Mouse (Mus musculus) embryo, embryonic 10.5 days (tissue): ENCODE results near the gene Pcsk6.
A peak's percentile ranks its signal among the peaks of the same experiment; 100 is the strongest.

Experiments used
- DNase-seq: peaks from one replicate; pipeline ENCODE4 v3.0.0-alpha.2; 2015; ENCODE audit warnings: low spot score

The Pcsk6 gene

DNA sequence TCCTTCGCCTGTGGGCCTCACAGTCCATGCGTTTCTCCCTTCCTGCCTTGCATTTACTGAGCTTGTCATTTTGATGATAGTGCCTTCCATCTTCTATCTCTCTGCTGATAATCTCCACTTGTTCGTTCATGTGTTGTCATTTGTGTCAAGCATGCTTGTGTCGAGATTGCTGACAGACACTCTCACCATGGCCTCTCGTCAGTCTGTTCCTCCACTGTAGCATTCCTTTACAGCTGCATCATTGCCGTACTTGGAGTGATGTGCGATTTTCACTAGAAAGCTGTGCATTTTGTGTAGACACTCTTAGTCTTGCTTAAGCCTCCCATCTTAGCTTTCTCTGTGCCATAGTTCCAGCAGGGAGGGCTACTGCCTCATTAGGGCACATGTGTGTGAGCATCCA, 79.5 kb downstream of the Pcsk6 start:
- DNase-seq, result no peak

DNA sequence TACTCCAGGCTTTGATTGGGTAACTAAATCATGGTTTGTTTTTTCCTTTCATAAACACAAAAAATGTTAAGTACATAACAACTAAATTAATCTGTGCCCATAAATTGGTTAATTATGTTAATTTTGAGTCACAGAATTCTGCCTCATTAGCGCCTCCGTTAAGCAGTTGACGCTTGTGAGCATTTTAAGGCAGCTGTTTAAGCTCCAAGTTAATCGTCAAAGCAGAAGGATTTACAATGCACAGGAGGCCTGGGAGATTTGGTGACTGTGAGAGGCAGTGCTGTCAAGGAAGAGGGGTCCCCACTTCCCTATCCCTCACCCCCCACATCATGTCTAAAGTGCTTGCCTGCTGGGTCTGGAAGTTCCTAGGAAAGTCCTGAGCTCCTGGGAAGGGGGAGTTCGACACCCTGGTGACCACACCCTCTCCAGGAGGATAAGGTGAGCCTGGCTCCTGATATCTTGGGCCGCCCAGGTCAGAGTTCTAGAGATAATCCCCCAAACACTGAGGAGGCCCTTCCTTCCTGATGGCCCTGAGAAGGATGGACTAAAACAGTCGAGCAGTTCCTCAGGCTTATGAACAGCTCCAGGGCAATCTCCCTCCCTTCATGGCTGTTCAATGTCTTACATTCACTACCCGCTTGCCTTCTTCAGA, 83.9 kb downstream of the Pcsk6 start:
- DNase-seq, result no peak

DNA sequence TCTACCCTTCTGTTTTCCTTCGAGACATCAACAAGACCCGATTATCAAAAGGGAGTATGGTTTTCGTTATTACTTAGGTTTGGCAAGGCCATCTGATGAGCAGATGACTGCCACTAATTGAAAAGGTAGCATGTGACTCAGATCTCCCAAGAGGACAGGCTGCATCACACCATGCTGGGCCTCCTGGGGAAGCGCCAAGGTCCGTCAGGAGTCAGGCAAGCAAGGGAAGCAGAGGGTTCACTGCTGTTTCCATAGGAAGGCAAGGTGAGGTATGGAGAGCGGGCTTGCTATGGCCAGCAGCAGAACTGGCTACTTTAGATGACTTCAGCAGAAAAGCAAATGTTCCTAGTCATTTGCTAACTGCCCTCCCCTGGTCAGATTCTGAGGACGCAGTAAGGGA, 84.9 kb downstream of the Pcsk6 start:
- DNase-seq, result no peak

DNA sequence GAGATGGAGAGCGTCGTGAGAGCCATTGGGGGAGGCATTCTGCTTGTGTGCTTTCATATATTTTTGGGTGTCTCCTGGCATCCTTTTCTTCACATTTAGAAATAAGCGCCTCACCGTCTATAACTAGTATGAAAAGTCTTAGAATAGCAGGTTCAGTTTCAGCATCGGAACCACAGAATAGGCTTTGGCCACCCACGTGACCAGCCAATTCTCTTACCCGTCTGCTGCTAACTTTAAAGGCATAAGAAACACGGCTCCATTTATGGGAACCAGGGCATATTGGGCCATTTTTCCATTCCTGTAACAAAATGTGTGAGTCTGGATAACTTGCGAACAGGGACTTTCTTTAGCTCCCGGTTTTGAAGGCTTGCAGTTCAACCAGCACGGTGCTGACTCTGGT, 87.4 kb downstream of the Pcsk6 start:
- DNase-seq, result no peak

DNA sequence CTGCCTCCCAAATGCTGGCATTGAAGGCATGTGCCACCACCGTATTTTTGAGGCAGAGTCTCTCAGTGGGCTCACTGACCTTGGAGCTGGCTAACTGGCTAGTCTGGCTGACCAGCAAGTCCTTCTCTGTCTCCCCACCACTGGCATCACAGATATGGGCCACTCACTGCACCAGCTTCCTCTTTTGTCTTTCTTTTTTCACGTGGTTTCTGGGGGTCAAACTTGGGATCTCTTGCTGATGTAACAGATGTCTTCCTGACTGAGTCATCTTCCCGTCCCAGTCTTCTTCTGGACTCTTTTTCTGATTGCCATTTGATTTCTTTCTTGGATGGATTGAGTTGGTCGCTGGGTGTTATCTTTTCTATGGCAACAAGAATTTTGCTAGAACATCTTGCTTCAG, 93.0 kb downstream of the Pcsk6 start:
- no peak for DNase-seq

DNA sequence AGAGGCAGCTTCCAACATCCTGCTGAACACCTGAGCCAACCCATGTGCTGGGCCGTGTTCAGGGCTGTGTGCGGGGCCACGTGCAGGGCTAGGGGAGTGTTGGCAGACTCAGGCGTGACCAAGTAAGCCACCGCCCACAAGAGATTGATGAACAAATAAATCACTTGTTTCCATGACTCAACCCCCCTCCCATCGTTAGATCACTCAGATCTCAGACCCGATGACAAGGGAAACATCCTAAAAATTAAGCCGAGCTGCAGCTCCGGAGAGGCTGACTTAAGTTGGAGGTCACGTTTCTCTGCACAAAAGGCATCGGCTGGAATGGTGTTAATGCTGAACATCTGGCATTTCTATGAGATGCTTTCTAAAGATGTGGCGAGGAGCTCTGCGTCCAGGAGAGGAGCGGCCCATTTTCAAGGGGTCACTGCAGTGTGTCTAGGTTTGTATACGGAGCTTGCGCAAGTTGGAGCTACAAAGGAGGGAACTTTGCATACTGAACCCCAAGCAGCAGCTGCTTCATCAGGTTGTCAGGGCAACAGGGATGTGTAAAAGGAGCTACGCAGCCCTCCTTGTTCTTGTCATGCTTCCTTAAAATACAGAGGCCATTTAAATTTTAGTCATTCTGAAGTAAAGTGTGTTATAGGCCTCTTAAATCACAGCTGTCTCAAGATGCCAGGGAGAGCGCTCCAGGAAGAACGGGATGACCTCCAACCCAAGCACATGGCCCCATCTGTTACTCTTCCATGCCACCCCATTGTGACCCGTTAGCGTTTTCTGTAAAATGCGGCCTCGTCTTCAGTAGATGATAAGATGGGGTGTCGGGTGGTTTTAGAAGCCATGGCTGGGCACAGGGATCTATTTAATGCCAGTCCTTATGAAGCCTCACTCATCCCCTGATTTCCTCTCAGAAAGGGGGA, 94.0 kb downstream of the Pcsk6 start:
- peak; percentile 81 for DNase-seq

DNA sequence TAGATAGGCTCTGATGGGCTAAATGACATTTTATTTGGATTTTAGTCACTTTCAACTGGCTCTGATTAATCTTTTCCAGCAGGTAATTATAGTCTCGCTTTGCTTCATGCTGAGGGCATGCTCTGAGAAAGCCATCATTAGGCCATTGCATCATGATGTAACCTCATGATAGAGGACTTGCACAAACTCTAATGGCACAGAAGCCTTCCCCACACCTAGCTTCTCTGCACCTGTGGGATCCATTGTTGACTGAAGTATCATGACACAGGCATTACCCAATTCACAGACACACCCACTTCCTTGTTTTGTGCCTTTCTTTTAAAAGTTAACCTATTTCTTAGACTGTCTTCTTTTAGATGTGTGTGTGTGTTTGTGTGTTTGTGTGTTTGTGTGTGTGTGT, 95.7 kb downstream of the Pcsk6 start:
- no peak for DNase-seq

DNA sequence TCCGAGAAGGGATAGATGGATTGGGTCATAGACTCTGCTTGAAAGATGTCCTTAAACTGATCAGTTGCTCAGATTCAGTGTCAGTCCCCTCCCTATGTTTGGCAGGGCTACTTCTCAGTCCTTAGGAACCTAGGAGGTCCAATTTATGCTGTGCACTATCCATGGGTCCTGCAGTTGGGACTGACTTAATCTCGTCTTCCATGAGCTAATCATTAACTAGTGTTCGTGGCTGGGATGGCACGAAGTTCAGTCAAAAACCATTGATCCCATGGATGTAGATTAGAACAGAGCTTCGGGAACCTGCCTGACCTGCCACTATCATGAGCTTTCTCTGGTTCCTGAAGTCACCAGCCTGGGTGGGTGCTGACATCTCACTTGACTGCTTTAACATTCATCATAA, 96.6 kb downstream of the Pcsk6 start:
- no peak for DNase-seq

DNA sequence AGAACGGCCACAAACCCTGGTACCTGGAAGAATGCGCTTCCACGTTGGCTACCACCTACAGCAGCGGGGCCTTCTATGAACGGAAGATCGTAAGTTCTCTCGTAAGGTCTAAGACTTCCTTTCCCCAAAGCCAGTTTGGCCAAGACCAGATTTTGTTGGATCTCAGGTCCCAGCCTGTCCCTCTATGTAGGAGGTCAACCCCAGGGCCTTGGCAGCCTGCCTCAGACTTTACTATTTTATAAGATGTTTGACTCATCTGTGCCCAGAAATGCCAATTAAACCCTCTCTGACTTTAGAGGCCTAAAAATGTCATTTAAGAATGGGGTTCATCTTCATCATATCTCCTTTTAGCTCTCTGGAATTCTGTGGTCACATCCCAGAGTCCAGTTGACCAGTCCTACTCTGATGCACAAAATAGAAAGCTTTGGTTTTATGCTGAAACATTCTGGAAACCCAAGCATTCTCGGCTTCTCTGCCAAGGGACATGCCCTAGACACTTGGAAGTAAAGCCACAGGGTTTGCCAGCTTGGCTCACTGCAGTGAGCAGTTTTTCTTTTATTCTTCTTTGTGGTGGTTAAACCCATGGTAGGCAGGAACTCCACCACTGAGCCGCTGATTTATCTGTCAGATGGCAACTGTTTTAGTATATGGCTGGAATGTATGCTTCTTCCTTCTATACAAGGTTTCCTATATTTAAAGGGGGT, 97.8 kb downstream of the Pcsk6 start:
- DNase-seq, result no peak

DNA sequence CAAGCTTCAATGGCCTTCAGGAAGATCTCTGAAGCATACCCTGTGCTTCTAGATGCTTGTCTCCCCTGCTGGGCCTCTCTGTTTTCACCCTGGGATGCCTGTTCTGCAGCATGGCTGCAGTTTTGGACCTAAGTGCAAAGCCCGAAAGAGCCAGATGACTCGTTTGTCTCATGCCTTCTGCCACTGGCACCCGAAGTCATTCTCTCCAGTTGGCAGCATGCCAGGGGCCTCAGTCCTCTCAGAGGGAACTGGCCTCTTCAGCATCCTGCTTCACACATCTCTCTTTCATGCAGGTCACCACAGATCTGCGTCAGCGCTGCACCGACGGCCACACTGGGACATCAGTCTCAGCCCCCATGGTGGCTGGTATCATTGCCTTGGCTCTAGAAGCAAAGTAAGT, 101.1 kb downstream of the Pcsk6 start:
- DNase-seq, result no peak

DNA sequence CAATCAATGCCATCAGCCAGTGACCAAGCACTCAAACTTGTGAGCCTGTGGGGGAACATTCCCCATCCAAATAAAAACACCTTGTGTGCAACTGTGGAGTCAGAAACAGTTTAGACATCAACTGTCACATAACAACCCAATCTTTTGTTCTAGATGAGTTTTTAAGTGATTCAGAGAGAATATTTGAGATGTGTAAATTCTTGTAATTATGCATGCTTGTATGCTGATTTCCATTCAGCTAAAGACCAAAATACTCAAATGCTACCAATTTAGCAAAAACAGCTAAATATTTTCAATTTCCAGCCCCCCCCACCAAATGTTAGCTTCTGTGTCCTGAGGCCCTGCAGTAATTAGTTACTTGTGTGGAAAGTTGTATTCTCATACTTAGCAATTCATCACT, 102.9 kb downstream of the Pcsk6 start:
- DNase-seq, result no peak

DNA sequence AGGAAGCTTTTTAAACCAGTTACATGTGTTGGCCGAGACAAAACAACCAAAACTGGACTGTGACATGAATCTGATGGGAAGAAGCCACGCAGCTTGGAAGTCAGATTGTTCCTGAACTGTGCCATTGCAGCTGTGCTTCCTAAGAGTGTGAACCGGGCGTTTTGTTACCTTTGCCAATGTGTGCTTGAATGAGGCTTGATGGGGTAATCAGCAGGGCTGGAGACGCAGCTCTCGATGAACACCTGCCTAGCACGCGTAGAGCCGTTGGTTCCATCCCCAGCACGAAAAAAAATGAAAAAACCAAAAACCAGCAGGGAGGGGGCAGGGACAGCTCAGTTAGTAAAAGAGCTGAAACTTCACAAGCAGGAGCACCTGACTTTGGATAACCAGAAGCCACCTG, 109.8 kb downstream of the Pcsk6 start:
- DNase-seq, result no peak

DNA sequence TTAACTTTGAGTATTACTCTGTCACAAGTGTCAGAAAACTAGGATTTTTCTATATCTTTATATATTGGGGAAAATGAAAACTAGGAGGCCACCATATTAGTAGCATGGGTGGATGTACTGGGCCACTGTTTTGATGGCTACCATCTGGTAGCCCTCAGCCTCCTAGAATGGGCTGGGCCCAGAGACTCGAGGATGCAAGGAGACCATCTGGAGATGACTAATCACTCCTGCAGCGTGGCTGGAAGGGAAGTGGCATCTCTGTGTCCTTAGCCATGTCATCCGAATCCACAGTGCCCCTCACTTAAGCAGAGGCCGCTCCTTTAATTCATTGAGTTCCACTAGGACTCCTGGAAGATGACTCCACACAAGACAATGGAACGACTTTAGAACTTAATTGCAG, 115.8 kb downstream of the Pcsk6 start:
- no peak for DNase-seq

DNA sequence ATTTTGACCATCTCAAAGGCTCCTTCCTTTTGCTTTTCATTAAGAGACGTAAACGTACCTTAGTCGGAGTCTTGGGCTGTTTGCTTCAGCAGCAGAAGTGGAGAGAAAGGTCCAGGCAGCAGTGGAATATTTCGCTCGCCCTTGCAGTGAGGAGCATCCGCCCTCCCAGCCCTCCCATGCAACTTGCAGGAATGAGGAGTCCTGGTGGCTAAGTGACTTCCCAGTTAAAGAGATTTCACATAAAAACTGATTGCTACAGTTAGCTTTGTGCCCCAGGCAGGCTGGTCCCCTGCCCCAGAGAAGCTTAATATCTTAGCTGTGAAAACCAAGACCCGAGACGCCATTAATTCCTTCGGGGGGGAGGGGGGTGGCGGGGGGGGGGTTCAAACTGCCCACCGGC, 116.4 kb downstream of the Pcsk6 start:
- DNase-seq, result no peak

DNA sequence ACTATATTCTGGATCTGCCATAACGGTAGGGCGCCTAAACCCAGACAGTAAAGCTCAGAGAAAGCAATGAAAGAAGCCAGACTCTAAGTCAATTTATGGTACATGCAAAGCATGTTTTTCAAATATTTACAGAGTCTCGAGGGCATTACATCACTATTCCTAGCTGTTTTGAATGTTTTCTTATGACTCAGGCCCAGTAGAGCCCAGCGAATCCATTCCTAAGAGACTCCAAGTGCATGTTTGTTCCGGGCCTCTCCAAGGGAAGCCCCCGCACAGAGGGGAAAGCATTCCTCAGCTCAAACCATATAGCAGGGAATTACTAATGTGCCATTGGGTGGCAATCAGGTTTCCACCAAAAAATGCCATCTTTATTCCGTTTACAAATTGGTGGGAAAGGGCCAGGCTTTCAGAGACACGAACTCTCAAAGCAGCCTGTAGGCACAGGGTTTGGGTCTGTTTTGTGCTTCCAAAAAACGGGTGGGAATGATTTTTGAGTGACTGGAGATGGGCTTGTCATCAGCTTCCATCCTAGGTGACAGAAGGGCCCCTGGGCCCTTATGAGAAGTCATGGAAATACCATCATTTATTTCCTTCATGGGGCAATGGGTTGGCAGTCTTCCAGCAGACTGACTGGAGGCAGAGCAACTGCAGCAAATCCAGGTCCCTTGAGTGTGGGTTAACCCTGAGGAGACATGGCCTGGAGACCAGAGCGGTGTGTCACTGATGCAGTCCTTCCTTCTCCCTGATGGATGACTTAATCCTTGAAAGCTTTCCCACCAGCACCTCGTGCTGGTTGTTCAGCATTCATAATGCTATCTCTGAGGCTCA, 117.7 kb downstream of the Pcsk6 start:
- no peak for DNase-seq

DNA sequence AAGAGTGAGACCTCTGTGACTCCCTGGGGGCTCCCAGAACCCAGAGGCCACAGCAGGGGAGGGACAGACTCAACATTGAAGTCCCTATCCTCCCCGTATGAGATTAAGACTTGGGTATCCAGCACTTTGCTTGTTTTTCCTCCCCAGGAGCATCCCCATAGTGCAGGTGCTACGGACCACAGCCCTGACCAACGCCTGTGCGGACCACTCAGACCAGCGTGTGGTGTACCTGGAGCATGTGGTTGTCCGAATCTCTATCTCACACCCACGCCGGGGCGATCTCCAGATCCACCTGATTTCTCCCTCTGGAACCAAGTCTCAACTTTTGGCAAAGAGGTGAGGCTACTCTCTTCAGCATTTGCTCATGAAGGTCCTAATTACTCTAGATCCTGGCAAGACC, 118.5 kb downstream of the Pcsk6 start:
- no peak for DNase-seq

DNA sequence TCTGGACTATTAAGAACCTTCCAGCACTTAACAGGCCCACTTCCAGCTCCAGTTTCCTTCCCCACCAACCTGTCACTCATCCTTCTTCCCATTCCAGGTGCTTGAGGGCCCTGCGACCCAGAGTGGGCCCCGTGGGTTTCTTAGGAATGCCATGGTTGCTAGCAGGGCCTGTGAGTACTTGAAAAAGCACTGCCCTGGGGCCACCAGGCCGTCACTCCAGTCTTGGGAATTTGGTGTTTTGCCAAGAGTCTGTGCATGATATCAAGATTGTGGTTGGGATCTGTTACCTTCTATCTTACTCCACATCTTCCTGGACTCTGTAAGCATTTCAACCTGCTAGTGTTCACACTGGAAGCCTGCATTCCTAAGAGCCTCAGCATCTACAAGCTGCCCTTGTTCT, 120.5 kb downstream of the Pcsk6 start:
- DNase-seq, result no peak

DNA sequence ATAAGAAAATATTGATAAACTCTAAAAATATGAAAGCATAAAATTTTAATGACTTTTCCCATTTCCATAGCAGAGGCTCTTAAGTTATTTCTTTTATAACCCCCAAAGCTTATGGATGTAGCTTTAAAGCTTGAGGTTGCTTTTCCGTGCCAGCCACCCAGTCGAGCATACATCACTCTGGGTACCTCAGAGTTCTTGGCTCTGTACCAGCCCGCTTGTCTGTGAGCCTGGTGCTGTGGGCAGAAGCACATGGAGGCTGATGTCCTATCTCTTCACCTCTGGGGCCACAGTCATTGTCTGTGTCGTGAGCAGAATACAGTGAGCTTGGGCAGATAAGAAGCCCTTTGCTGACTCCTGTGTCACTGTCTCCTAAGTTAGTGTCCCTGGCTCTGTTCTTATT, 126.7 kb downstream of the Pcsk6 start:
- DNase-seq, result no peak

DNA sequence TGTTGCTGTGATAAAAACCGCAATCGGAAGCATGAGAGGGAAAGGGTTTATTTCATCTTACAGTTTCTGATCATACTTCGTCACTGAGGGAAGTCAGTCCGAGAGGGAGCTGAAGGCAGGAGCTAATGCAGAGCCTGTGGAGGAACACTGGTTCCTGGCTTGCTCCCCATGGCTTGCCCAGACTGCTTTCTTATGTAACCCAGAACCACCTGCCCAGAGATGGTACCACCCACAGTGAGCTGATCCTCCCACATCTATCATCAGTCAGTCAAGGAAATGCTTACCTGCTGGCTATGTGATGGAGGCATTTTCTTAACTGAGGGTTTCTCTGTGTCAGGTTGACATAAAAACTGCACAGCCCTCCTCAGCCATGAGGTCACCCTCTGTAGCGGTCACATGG, 127.2 kb downstream of the Pcsk6 start:
- DNase-seq, result no peak

DNA sequence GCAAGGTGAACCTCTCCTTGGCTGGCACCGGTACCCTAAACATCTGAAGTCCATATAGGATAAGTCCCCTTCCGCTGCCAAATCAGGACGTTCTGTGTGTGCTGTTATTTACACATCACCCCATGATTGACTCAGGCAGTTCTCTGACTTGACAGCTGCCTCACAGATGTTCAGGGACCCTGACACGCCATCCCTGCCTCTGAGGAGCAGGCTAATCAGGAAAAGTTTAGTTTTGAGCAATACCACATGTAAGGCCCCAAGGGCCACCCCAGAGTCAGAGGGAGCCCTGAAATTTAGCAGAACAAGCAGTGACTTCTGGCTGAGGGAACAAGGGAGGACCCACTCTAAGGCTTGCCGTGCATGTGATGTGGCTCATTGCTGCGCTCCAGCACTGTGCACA, 130.8 kb downstream of the Pcsk6 start:
- DNase-seq, result no peak

DNA sequence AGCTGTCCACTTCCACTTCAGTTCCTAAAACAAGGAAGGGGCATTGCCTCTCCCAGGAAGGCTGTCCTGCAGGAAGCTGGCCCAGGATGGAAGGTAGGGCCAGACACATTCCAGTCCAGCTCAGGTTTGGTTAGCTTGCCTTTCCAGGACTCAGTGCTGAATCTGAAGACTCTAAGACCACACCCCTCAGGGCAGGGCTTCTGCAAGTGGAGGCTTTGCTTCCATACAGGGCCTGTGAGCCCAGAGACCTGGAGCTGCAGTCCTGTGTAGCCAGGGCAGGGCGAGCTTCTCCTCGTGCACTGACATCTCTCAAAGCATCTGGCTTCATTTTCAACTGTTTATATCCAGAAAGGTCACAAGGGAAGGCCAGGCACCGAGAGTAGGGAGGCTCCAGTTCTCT, 131.9 kb downstream of the Pcsk6 start:
- peak; percentile 19 for DNase-seq

DNA sequence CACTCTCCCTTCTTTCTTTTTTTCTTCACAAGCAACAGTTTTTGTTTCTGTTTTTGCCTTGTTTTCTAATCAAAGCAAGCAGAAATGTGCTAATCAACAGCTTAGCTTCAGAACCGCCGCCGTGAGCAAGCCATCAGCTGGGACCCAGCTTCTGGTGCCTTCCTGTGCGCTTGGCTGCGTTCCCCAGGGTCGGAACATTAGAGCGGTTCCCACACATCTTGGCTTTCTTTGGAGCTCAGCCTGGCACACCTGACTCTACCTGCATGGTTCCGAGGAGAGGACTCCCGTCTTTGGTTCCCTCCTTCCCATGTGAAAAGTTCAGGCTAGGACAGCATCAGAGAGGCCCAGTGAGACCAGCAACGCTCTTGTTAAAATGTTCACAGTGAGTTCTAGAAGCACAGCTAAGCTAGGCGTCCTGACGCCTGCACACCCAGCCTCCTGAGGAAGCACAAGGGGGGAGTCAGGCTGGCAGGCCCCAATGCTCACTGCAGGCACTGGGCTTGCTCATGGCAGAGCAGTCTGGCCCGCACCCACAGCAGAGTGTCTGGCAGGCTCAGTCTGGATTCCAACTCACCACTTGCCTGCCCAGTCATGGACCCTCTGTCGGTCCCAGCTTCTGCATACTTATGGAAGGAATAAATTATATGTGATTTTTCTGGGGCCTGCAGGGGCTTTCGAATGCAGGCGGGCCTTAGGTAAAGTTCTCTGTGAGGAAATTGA, 139.7 kb downstream of the Pcsk6 start:
- no peak for DNase-seq
